Mouse (Mus musculus): Measurements from ENCODE around the gene Akna. TPM values are rescaled to one million over a fixed set of nuclear protein-coding genes. Genes with fewer than 3 reads are reported as not detected.

Akna gene
- polyA plus RNA-seq, 1 experiment from 2014 or later, result 6.0 TPM

DNA sequence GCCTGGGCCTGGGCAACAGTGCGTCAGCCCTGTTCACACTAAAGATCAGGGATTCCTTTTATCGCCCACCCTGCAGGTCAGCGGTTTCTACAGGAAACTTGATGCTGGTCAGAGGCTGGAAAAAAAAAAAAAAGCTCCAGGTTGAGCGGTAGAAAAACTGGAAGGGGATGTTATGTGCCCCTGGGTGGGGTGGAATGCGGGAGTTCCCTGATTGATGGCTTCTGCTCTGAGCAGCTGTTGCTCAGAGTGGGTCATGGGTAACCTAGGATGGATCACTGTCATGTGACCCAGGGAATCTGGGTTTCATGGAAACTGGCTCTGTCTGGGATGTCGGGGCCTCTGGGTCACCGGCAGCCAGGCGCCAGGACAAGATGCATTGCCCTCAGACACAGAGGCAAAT is 23.2 kb upstream of the Akna start:
- WGBS, result 69% methylated on average over 8 of the region's 8 CpGs
- ATAC-seq (ENCODE audit: low FRiP score), result no peak
- Histone ChIP-seq H3K27me3 (no peaks in the 10 kb centered on the region), H3K9me3 (no peaks in the 10 kb centered on the region), H3K4me3 (no peak overlapping the region), H3K27ac (no peak overlapping the region), H3K36me3 (no peaks in the 10 kb centered on the region), H3K4me1 (replicated peaks) (peaks cover 16% of the 10 kb centered on the region; the same call in 1 of the 2 replicates), H3K9ac (no peak overlapping the region), H3K4me2 (no peak overlapping the region)

DNA sequence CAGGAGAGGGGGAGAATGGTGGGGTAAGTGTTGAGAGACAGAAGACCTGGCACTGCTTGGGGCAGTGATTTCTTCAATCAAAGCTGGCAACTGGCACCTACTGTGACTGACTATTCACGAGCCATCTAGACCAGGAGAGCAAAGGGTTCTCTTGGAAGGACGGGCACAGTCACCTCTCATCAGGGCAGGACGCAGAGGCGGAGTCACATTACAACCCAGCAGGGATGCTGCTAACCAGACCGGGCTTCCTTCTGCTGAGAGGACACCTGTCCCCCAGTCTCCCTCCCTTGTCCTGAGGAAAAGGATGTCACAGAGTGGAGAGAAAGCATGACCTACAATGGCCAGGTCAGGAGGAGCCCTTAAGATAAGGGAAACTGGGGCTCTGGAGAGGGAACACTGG is 20.7 kb upstream of the Akna start:
- no peak overlapping the region for H3K4me3 ChIP-seq
- no peak for ATAC-seq (ENCODE audit: low FRiP score)
- 28% methylated on average over 5 of the region's 5 CpGs for WGBS
- no peak overlapping the region for H3K27ac ChIP-seq
- no peak overlapping the region for H3K4me2 ChIP-seq
- H3K9ac ChIP-seq, result no peak overlapping the region
- no peaks in the 10 kb centered on the region for H3K9me3 ChIP-seq
- no peaks in the 10 kb centered on the region for H3K27me3 ChIP-seq
- no peaks in the 10 kb centered on the region for H3K36me3 ChIP-seq
- peaks cover 14% of the 10 kb centered on the region; the same call in 1 of the 2 replicates for H3K4me1 ChIP-seq (replicated peaks)

DNA sequence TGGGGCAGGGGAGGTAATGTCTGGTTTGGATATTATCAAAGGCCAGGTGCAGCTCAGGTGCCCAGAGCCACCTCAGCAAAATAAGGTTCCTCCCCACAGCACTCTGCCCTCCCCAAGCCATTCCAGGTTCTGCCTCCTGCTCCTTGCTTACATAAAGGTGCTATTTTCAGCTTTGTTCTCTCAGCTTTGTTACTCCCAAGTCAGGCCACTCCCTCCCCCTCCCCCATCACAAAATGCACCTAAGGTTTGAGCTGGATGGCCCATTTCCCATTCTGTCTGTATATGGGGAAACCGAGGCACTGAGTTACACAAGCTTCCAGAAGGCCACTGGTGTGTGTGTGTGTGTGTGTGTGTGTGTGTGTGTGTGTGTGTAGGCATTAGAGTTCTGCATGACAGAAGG is 20.1 kb upstream of the Akna start:
- no peak for ATAC-seq (ENCODE audit: low FRiP score)
- Histone ChIP-seq H3K4me2 (no peak overlapping the region), H3K27me3 (no peaks in the 10 kb centered on the region), H3K27ac (no peak overlapping the region), H3K36me3 (no peaks in the 10 kb centered on the region), H3K9ac (no peak overlapping the region), H3K4me3 (no peak overlapping the region), H3K9me3 (no peaks in the 10 kb centered on the region), H3K4me1 (replicated peaks) (peaks cover 14% of the 10 kb centered on the region; the same call in 1 of the 2 replicates)
- WGBS, result 78% methylated on average over 1 of the region's 1 CpGs

DNA sequence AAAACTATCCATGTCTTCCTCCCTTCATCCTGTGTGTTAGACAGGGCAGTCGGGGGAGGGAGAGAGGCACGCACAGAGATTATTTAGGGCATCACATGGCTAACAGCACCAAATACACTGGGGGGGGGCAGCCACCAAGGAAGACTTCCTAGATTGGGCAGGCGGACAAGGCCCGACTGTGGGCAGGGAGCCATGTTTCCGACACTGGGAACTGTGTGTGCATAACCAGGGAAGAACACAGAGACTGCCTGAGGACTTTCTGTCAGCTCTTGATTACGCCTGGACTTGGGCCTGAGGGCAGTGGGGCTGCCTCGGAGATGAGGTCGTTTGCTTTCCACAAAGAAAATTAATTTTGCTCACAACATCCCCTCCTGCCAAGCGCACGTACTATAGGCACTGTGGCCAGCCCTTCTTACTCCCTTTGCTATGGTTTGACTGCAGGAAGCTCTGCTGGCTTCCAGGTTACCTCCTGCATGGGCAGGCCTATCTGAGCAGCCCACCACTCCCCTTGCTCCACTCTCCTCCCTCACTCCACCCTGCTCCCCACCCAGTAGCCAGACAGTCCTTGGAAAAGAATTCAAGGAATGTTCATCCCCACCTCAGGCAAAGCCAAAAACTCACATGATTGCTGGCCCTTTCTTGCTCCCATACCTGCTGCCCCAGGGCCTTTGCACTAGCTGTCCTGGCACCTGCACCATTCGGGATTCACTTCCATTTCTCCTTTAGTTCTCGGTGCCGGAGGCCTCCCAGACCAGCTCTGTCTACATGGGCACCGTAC is 17.2 kb upstream of the Akna start:
- no peak for ATAC-seq (ENCODE audit: low FRiP score)
- no peaks in the 10 kb centered on the region; the same call in 1 of the 2 replicates for H3K36me3 ChIP-seq
- no peak overlapping the region for H3K4me3 ChIP-seq
- WGBS, result 65% methylated on average over 14 of the region's 14 CpGs
- no peak overlapping the region for H3K4me2 ChIP-seq
- H3K9me3 ChIP-seq, result no peaks in the 10 kb centered on the region
- H3K4me1 ChIP-seq (replicated peaks), result peaks cover 12% of the 10 kb centered on the region
- H3K9ac ChIP-seq, result no peak overlapping the region
- H3K27ac ChIP-seq, result no peak overlapping the region
- H3K27me3 ChIP-seq, result no peaks in the 10 kb centered on the region

DNA sequence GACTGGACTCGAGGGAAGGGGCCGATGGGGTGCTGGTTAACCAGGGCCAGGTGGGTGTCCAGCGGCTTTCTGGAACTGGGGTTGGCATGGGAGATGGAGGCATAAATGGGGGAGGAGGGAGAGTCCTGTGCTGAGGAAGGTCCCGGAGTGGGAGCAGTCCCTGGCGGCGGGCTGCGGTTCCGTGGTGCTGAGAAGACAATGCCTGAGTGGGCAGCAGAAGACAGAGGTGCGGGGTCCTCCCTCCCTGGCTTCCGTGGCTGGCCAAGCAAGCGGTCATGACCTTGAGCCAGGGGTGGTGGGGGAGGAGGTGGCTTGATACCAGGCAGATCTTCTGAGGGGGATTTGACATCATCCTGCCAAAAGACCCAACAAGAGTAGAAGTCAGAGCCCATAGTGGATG is 15.1 kb upstream of the Akna start:
- 70% methylated on average over 11 of the region's 11 CpGs for WGBS
- H3K27me3 ChIP-seq, result no peaks in the 10 kb centered on the region
- no peaks in the 10 kb centered on the region for H3K9me3 ChIP-seq
- H3K36me3 ChIP-seq, result no peaks in the 10 kb centered on the region; the same call in 1 of the 2 replicates
- no peak for ATAC-seq (ENCODE audit: low FRiP score)
- H3K9ac ChIP-seq, result no peak overlapping the region
- H3K4me2 ChIP-seq, result no peak overlapping the region
- H3K27ac ChIP-seq, result no peak overlapping the region
- H3K4me3 ChIP-seq, result no peak overlapping the region
- H3K4me1 ChIP-seq (replicated peaks), result peaks cover 12% of the 10 kb centered on the region

DNA sequence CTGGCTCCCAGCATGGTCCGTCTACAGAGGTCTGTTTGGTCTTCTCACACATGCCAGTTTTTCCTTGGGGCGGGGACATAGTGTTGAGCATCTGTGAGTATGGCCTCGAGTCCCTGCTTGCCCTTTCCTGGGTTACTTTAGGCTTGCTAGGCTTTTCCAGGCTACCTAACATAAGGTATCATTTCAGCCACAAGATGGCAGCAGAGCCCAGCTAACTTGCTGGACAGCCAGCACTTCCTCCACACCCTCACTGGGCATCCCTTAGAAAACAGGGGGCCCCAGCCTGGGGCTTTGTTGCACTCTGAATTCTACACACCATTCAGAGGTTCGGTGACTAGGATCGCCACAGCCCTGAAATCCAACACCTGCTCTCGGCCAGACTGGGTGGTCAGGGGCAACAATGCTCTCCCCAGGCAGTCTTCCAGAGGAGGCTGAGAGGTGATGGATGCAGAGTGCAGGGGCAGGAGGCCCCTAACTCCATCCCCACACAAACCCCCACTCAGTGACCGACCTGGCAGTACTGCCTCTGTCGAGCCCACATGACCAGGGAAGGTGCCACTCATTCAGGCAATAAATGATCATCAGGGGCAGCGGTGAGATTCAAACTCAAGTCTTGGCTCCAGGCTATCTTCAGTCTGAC is 14.3 kb upstream of the Akna start:
- Histone ChIP-seq H3K36me3 (no peaks in the 10 kb centered on the region; the same call in 1 of the 2 replicates), H3K9ac (0 out of 2 replicates have a peak overlapping the region, but pooled peaks have one; percentile 20), H3K9me3 (no peaks in the 10 kb centered on the region), H3K4me1 (replicated peaks) (peaks cover 12% of the 10 kb centered on the region), H3K27me3 (no peaks in the 10 kb centered on the region), H3K4me3 (no peak overlapping the region), H3K27ac (no peak overlapping the region), H3K4me2 (no peak overlapping the region)
- ATAC-seq (ENCODE audit: low FRiP score), result peak; percentile 57
- WGBS, result 20% methylated on average over 9 of the region's 9 CpGs

DNA sequence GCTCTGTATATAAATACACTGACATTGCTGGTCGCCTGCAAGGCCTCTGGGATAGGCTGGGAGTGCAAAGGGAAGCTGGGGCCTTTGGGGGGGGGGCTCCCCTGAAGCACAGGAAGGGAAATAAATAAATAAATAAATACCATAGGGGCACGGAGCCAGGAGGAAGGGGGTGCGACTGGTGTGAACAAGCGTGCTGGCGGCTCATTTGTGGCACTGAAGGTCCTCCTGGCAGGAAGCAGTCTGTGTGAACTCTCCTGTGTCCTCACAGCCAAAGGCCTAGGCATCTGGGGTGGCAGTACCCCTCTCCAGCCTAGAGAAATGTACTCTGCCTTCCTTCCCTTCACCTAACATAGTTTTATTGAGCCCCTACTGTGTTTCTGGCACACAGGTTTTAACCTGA is 11.8 kb upstream of the Akna start:
- Histone ChIP-seq H3K4me2 (no peak overlapping the region), H3K4me1 (replicated peaks) (peaks cover 14% of the 10 kb centered on the region), H3K27me3 (no peaks in the 10 kb centered on the region), H3K4me3 (no peak overlapping the region), H3K27ac (no peak overlapping the region), H3K9me3 (no peaks in the 10 kb centered on the region), H3K9ac (no peak overlapping the region), H3K36me3 (no peaks in the 10 kb centered on the region; the same call in 1 of the 2 replicates)
- 82% methylated on average over 5 of the region's 5 CpGs for WGBS
- no peak for ATAC-seq (ENCODE audit: low FRiP score)

DNA sequence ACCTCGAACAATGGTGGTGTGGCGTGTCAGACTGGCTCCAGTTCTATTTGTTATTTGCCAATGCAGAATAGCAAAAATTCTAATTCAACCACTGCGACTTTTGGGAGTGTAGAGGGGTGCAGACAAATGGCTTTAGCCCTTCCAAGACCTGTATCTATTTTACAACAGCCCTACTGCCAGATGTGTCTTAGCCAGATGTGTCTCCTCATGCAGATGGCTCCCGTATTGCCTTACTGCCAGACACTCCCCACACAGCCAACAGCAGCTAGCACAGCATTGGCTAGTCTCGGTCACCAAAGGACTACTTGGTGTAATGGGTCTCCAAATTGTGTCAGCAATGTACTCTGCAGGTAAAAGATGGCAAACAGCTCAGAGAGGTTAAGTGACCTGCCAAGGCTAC is 8.1 kb upstream of the Akna start:
- peaks cover 30% of the 10 kb centered on the region for H3K4me1 ChIP-seq (replicated peaks)
- 70% methylated on average over 5 of the region's 5 CpGs for WGBS
- no peak for ATAC-seq (ENCODE audit: low FRiP score)
- peak overlapping the region; percentile 96 for H3K4me2 ChIP-seq
- 0 out of 2 replicates have a peak, but pooled peaks cover 4% of the 10 kb centered on the region for H3K27me3 ChIP-seq
- no peak overlapping the region for H3K9ac ChIP-seq
- H3K27ac ChIP-seq, result no peak overlapping the region
- H3K4me3 ChIP-seq, result no peak overlapping the region
- no peaks in the 10 kb centered on the region; the same call in 1 of the 2 replicates for H3K36me3 ChIP-seq
- H3K9me3 ChIP-seq, result no peaks in the 10 kb centered on the region

DNA sequence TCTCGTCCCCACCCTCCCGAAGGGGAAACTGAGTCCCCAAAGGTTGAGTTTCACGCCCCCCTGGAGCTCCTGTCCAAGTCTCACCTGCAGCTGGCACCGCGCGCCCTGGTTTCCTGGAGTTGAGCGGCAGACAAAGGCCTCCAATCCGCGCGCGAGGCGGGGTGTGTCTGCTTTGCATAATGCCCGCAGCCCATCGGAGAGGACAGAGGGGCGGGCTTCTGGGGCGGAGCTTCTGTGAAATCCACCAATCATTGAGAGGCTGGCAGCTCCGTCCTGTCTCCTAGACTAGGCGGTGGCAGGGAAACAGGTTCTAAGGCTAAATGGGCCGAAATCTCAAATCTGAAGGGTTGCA is 7.4 kb upstream of the Akna start:
- H3K4me1 ChIP-seq (replicated peaks), result peaks cover 36% of the 10 kb centered on the region
- no peaks in the 10 kb centered on the region; the same call in 1 of the 2 replicates for H3K36me3 ChIP-seq
- peak; percentile 92 for ATAC-seq (ENCODE audit: low FRiP score)
- under 1% methylated on average over 19 of the region's 19 CpGs for WGBS
- H3K4me3 ChIP-seq, result peak overlapping the region; percentile 59
- H3K4me2 ChIP-seq, result peak overlapping the region; percentile 96
- peak overlapping the region; percentile 41; the same call in 1 of the 2 replicates for H3K27ac ChIP-seq
- H3K9me3 ChIP-seq, result no peaks in the 10 kb centered on the region
- 0 out of 2 replicates have a peak, but pooled peaks cover 4% of the 10 kb centered on the region for H3K27me3 ChIP-seq
- peak overlapping the region; percentile 73 for H3K9ac ChIP-seq

DNA sequence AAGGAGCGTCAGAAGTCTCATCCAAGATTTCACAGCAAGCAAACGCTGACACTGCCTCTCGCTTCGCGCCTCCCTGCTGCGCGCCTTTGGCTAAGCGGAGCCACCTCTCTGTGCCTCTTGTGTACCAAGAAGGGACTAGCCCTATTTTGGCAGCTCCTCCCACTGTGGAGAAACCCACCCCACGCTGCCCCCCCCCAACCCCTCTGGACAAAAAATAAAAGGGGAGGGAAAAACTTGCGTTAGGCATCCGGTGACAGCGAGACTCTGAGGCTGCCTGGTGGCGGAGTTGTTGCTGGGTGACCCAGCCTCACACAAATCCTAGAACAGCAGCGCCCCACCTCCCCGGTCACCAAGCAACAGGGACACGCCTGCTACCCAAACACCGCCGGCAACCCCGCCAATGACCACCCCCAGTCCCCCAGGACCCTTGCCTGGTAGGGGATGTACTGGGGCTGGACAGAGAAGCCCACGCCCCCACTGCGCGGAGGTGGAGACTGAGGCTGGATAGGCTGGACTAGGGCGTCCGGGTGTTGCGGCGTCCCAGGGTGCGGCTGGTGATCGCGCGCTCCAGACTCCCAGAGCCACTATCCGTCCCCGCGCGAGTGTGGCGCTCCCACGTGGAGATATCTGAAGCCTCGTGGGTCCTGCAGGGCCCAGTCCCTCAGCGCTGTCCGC is 6.9 kb upstream of the Akna start:
- peak; percentile 78 for ATAC-seq (ENCODE audit: low FRiP score)
- Histone ChIP-seq H3K36me3 (no peaks in the 10 kb centered on the region), H3K9ac (peak overlapping the region; percentile 73), H3K27me3 (0 out of 2 replicates have a peak, but pooled peaks cover 4% of the 10 kb centered on the region), H3K27ac (peak overlapping the region; percentile 58), H3K9me3 (no peaks in the 10 kb centered on the region), H3K4me2 (peak overlapping the region; percentile 96), H3K4me1 (replicated peaks) (peaks cover 41% of the 10 kb centered on the region), H3K4me3 (peak overlapping the region; percentile 59)
- under 1% methylated on average over 39 of the region's 39 CpGs for WGBS

DNA sequence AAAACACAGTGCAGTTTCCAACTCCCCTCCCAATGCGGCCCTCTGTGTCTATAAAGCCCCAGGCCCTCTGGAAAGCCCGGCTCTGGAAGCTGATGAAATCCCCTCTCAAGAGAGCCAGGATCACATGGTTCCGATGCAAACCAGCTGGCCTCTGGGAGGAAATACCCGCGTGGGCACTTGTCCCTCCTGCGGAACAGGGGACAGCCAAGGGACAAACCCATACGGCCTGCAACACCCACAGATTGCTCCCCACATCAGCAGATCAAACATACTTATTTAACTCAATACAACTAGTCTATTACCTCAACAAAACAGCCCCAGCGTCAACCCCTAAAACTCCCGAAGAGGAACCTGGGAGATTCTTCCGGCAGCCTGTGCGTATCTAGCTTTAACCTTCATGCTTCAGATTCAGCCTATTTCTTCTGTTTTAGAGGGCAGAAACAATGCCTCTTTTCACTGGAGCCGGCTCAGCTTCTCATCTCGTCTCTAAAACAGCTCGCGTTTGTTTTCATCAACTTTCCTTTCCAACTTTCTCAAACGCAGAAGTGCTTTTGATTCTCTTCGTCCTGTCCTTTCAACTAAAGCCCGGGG is 6.3 kb upstream of the Akna start:
- Histone ChIP-seq H3K9me3 (no peaks in the 10 kb centered on the region), H3K9ac (peak overlapping the region; percentile 73), H3K4me2 (peak overlapping the region; percentile 96), H3K27ac (peak overlapping the region; percentile 58), H3K36me3 (no peaks in the 10 kb centered on the region), H3K27me3 (0 out of 2 replicates have a peak, but pooled peaks cover 4% of the 10 kb centered on the region), H3K4me3 (peak overlapping the region; percentile 59), H3K4me1 (replicated peaks) (peaks cover 48% of the 10 kb centered on the region)
- ATAC-seq (ENCODE audit: low FRiP score), result no peak
- 1% methylated on average over 18 of the region's 18 CpGs for WGBS

DNA sequence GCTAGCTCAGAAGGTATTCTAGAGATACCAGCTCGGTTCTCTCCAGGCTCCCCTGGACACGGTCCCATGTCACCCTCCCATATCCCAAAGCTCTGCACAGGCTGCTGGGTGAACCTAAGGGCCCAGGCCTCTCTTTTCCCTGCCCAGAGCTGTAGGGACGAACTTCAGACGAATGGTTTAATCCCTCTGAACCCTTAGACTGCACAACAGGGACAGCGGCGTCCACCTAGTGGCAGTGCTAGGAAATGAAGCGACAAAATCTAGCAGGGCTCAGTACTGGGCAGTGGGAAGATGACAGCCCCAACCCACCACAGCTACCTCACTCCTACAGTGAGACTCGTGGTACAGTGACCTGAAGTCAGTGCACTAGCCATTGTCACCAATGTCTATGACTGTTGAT is 5.5 kb upstream of the Akna start:
- Histone ChIP-seq H3K9me3 (no peaks in the 10 kb centered on the region), H3K9ac (no peak overlapping the region), H3K36me3 (no peaks in the 10 kb centered on the region), H3K4me3 (peak overlapping the region; percentile 59; the same call in 1 of the 2 replicates), H3K27ac (peak overlapping the region; percentile 30; the same call in 1 of the 2 replicates), H3K4me1 (replicated peaks) (peaks cover 55% of the 10 kb centered on the region), H3K27me3 (0 out of 2 replicates have a peak, but pooled peaks cover 4% of the 10 kb centered on the region), H3K4me2 (peak overlapping the region; percentile 96)
- peak; percentile 40 for ATAC-seq (ENCODE audit: low FRiP score)
- WGBS, result 11% methylated on average over 8 of the region's 8 CpGs
